Mouse (Mus musculus): Measurements from ENCODE around the gene Tango6. TPM values are rescaled to one million over a fixed set of nuclear protein-coding genes. Genes with fewer than 3 reads are reported as not detected.

Gene Tango6
- polyA plus RNA-seq, 1 experiment from 2014 or later: 6.2 TPM

DNA sequence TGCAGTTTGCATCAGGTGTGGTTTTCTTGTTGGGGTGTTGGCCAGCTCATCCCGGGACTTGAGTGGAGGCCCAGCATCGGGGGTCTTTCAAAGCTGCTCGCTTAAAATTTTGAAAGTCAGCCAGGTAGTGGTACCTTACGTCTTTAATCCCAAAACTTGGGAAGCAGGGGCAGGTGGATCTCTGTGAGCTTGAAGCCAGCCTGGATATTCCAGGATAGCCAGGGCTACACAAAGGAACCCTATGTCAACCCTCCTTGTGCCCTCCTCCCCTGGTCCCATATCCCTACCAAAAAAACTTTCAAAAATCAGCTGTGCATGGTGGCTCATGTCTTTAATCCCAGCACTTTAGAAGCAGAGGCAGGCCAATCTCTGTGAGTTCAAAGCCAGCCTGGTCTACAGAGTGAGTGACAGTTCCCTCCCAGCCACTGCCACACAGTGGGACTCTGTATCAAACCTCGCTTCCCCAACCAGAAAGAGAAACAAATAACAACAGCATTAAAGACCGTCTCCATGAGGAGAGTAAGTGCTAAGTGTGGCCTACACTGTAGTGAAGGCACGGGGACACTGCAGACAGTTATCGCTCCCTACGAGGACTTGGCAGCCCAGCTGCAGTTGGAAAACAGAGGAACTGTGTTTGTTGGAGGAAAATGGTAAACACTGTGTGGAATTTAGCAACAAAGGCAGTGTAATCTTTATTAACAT is 21.5 kb downstream of the Tango6 start:
- Histone ChIP-seq H3K27ac (replicated peaks) (peak overlapping the region; percentile 70), H3K4me2 (peak overlapping the region; percentile 5; the same call in 1 of the 2 replicates), H3K9me3 (replicated peaks) (no peaks in the 10 kb centered on the region), H3K27me3 (replicated peaks) (no peaks in the 10 kb centered on the region), H3K4me1 (peaks cover 3% of the 10 kb centered on the region), H3K36me3 (peaks cover 8% of the 10 kb centered on the region; the same call in 1 of the 2 replicates), H3K4me3 (replicated peaks) (no peak overlapping the region), H3K9ac (replicated peaks) (no peak overlapping the region)
- peak; percentile 21; the same call in 1 of the 2 replicates for ATAC-seq (ENCODE audit: low FRiP score)
- 73% methylated on average over 9 of the region's 9 CpGs for WGBS

DNA sequence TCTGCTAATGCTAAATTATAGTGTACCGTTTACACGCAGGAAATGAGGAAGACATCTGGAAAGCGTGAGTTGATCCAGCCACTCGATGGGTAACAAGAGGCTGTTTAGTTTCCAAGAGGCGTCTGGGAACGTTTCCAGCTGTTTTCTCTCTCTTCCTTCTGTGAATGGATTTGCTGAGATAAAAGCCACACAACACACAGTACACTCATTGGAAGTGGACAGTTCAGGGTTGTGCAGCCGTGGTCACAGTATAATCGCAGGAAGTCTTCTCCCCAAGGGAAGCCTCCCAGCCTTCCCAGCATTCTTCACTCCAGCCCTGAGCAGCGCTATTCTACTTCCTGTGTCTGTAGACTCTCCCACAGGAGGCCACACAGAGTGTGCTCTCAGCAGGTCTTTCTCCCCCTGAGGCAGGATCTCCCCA is 22.0 kb downstream of the Tango6 start:
- Histone ChIP-seq H3K9ac (replicated peaks) (no peak overlapping the region), H3K4me2 (peak overlapping the region; percentile 5; the same call in 1 of the 2 replicates), H3K4me1 (peaks cover 3% of the 10 kb centered on the region), H3K27me3 (replicated peaks) (no peaks in the 10 kb centered on the region), H3K27ac (replicated peaks) (peak overlapping the region; percentile 70), H3K4me3 (replicated peaks) (no peak overlapping the region), H3K36me3 (peaks cover 4% of the 10 kb centered on the region; the same call in 1 of the 2 replicates), H3K9me3 (replicated peaks) (no peaks in the 10 kb centered on the region)
- ATAC-seq (ENCODE audit: low FRiP score): peak; percentile 45; the same call in 1 of the 2 replicates
- WGBS: 47% methylated on average over 9 of the region's 9 CpGs

DNA sequence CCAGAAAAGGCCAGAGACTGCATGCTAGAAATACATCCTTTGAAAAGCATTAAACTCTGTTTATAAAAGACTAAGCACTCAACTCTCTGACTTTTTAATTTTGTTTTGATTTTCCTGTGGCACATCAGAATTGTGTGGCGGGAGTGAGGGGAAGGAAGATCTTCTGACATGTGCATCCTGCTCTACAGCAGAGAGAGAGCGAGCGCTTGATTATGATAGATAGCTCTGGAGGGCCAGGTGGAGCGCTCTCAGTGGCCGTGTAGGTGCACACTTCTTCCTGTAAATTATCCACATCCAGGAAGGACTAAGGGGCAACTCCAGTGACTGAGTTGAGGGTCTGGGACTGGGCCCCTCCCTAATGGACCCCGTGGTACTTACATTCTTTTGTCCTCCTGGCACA is 23.3 kb downstream of the Tango6 start:
- 86% methylated on average over 6 of the region's 6 CpGs for WGBS
- no peak overlapping the region for H3K4me3 ChIP-seq (replicated peaks)
- peaks cover 3% of the 10 kb centered on the region for H3K4me1 ChIP-seq
- no peaks in the 10 kb centered on the region for H3K27me3 ChIP-seq (replicated peaks)
- H3K9ac ChIP-seq (replicated peaks): no peak overlapping the region
- no peaks in the 10 kb centered on the region for H3K9me3 ChIP-seq (replicated peaks)
- no peak overlapping the region for H3K27ac ChIP-seq (replicated peaks)
- ATAC-seq (ENCODE audit: low FRiP score): no peak
- no peaks in the 10 kb centered on the region; the same call in 1 of the 2 replicates for H3K36me3 ChIP-seq
- no peak overlapping the region for H3K4me2 ChIP-seq

DNA sequence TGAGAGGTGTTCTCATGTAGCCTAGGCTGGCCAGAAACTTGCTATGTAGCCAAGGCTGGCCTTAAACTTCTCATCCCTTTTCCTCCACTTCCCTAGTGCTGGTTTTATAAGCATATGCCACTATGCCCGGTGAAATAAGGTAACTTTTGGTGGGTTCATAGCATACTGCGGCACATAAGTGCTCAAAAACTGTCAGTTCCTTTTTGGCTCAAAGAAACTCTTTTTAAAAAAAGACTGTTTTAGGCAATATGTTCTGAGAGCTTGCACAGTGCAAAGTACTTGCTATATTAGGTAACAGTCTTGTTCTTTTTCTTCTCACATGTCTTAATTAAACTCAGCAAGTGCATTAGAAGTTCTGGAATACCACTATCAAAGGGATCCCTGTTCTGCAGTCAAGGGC is 27.1 kb downstream of the Tango6 start:
- Histone ChIP-seq H3K27me3 (replicated peaks) (no peaks in the 10 kb centered on the region), H3K4me2 (no peak overlapping the region), H3K4me3 (replicated peaks) (no peak overlapping the region), H3K9ac (replicated peaks) (no peak overlapping the region), H3K4me1 (peaks cover 2% of the 10 kb centered on the region; the same call in 1 of the 2 replicates), H3K36me3 (no peaks in the 10 kb centered on the region), H3K27ac (replicated peaks) (no peak overlapping the region), H3K9me3 (replicated peaks) (no peaks in the 10 kb centered on the region)
- no peak for ATAC-seq (ENCODE audit: low FRiP score)
- WGBS: 95% methylated on average over 2 of the region's 2 CpGs

DNA sequence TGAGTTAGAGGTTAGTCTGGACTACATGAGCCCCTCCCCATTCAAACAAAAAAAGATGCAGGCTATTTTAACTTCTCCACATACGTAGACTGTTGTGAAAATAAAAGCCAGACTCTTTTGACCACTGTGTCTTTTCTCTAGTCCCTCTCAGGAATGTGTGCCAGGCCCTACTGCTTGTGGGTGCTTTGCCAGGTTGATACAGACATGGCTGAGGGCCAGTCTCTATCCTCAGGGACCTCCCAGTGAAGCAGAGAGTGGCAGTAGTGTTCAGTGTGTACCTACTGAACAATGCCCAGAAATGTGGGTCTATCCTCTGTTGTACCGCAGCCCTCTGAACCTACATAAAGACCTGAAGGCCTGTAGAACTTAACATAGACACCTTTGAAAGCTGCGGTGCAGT is 29.6 kb downstream of the Tango6 start:
- no peak overlapping the region for H3K27ac ChIP-seq (replicated peaks)
- H3K4me2 ChIP-seq: no peak overlapping the region
- no peaks in the 10 kb centered on the region for H3K36me3 ChIP-seq
- no peaks in the 10 kb centered on the region for H3K27me3 ChIP-seq (replicated peaks)
- H3K4me3 ChIP-seq (replicated peaks): no peak overlapping the region
- H3K9ac ChIP-seq (replicated peaks): no peak overlapping the region
- H3K9me3 ChIP-seq (replicated peaks): no peaks in the 10 kb centered on the region
- 78% methylated on average over 3 of the region's 3 CpGs for WGBS
- ATAC-seq (ENCODE audit: low FRiP score): no peak
- no peaks in the 10 kb centered on the region for H3K4me1 ChIP-seq

DNA sequence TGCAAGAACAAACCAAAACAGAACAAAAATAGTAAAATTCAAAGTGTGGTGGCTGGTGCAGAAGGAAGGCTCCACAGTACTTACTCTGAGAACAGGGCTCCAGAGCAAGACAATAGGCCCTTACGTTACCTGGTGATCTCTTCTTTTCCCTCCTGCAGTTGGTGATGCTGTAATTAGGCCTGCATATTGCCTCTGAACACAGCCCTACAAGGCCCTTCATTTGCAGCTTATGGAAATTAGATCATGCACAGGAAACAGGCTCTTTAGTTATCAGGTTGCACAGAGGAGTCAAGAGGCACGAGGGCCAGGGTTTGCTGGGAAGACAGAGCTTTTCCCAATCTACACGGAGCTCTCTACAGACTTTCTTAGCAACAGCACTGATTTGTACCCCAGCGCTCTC is 31.4 kb downstream of the Tango6 start:
- no peak overlapping the region for H3K4me3 ChIP-seq (replicated peaks)
- no peaks in the 10 kb centered on the region for H3K36me3 ChIP-seq
- H3K4me2 ChIP-seq: no peak overlapping the region
- WGBS: 85% methylated on average over 4 of the region's 4 CpGs
- peaks cover 8% of the 10 kb centered on the region; the same call in 1 of the 2 replicates for H3K4me1 ChIP-seq
- no peak overlapping the region for H3K9ac ChIP-seq (replicated peaks)
- no peaks in the 10 kb centered on the region for H3K9me3 ChIP-seq (replicated peaks)
- H3K27me3 ChIP-seq (replicated peaks): no peaks in the 10 kb centered on the region
- no peak for ATAC-seq (ENCODE audit: low FRiP score)
- no peak overlapping the region for H3K27ac ChIP-seq (replicated peaks)

DNA sequence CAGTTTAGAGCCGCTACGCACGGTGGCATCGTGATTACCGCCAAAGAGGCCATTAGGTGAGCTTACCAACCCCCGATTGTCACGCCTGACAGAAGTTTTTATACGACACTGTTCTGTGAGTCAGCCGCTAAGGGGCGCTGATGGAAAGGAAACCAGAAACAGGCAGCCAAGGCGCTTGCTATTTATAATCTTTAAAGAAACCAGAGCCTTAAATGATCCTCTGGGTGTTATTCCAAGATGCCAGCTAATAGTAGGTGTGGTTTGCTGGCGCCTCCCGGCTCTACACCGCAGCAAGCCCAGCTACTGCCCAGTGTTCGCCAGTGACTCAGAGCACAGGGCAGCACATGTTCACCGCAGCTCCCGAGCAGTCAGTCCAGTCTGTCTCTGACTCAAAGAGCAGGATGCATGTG is 35.2 kb downstream of the Tango6 start:
- Histone ChIP-seq H3K36me3 (no peaks in the 10 kb centered on the region), H3K27me3 (replicated peaks) (no peaks in the 10 kb centered on the region), H3K9me3 (replicated peaks) (no peaks in the 10 kb centered on the region), H3K9ac (replicated peaks) (0 out of 2 replicates have a peak overlapping the region, but pooled peaks have one; percentile 33), H3K4me2 (peak overlapping the region; percentile 47), H3K27ac (replicated peaks) (peak overlapping the region; percentile 45; the same call in 1 of the 2 replicates), H3K4me3 (replicated peaks) (peak overlapping the region; percentile 19; the same call in 1 of the 2 replicates), H3K4me1 (peaks cover 8% of the 10 kb centered on the region; the same call in 1 of the 2 replicates)
- WGBS: 13% methylated on average over 17 of the region's 17 CpGs
- ATAC-seq (ENCODE audit: low FRiP score): peak; percentile 80

DNA sequence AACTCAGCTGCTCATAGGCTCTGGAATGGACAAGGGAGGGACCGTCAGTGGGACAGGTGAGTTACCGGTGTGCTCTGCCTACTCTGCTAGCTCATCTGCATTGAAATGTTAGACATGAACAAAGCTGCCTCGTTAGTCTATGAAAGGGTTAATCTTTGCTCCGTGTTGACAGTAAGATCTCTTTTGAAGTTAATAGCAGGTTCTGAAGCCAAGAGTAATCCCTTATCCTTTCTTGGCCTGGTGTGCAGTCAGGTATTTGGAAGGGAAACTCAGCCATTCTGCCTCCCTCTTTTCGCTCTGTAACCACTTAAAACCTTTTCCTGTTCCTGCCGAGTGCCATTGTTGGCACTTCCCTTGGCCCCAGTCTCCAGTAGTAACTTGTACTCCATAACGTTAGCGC is 38.1 kb downstream of the Tango6 start:
- peaks cover 8% of the 10 kb centered on the region; the same call in 1 of the 2 replicates for H3K4me1 ChIP-seq
- H3K4me2 ChIP-seq: no peak overlapping the region
- WGBS: 76% methylated on average over 8 of the region's 8 CpGs
- no peaks in the 10 kb centered on the region for H3K27me3 ChIP-seq (replicated peaks)
- no peak overlapping the region for H3K4me3 ChIP-seq (replicated peaks)
- no peaks in the 10 kb centered on the region for H3K9me3 ChIP-seq (replicated peaks)
- no peak overlapping the region for H3K27ac ChIP-seq (replicated peaks)
- ATAC-seq (ENCODE audit: low FRiP score): no peak
- H3K36me3 ChIP-seq: 0 out of 2 replicates have a peak, but pooled peaks cover 1% of the 10 kb centered on the region
- no peak overlapping the region for H3K9ac ChIP-seq (replicated peaks)

DNA sequence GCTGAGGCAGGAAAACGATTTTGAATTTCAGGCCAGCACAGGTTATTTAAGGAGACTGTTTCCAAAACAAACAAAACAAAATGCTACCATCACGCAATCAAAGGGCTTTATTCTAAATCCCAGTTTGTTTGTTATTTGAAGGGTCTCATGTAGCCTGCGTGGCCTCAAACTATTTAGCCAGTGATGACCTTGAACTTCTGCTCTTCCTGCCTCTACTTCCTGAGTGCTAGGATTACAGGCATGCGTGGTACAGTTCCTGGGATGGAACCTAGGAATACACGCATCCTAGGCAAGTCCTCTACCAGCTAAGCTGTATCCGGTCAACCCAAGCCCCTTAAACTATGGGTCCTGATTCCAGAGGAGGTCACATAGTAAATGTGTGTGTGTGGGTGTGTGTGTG is 39.6 kb downstream of the Tango6 start:
- Histone ChIP-seq H3K4me3 (replicated peaks) (no peak overlapping the region), H3K4me1 (peaks cover 15% of the 10 kb centered on the region), H3K36me3 (0 out of 2 replicates have a peak, but pooled peaks cover 4% of the 10 kb centered on the region), H3K27ac (replicated peaks) (no peak overlapping the region), H3K9ac (replicated peaks) (no peak overlapping the region), H3K9me3 (replicated peaks) (no peaks in the 10 kb centered on the region), H3K27me3 (replicated peaks) (no peaks in the 10 kb centered on the region), H3K4me2 (no peak overlapping the region)
- ATAC-seq (ENCODE audit: low FRiP score): no peak
- WGBS: 88% methylated on average over 6 of the region's 6 CpGs

DNA sequence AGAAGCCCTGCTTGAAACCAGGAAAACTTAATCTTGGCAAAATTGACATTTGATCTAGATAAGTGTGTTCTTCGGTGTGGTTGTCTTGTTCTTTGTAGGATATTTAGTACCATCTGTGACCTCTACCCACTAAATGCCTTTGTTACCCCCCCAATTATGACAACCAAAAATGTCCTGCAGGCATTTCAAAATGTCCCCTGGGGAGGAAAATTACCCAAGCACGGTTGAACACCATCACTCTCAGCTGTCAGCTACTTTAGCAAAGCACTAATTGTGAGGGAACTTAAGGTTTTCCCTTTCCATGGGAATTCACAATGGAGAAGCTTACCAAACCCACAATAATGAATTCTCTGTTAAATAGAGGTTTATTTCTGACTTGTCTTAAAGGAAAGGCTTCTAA is 41.1 kb downstream of the Tango6 start:
- H3K27ac ChIP-seq (replicated peaks): no peak overlapping the region
- ATAC-seq (ENCODE audit: low FRiP score): no peak
- no peaks in the 10 kb centered on the region for H3K9me3 ChIP-seq (replicated peaks)
- H3K27me3 ChIP-seq (replicated peaks): no peaks in the 10 kb centered on the region
- H3K4me2 ChIP-seq: no peak overlapping the region
- no peak overlapping the region for H3K4me3 ChIP-seq (replicated peaks)
- 13% methylated on average over 2 of the region's 2 CpGs for WGBS
- H3K9ac ChIP-seq (replicated peaks): no peak overlapping the region
- H3K4me1 ChIP-seq: peaks cover 15% of the 10 kb centered on the region
- H3K36me3 ChIP-seq: 0 out of 2 replicates have a peak, but pooled peaks cover 4% of the 10 kb centered on the region

DNA sequence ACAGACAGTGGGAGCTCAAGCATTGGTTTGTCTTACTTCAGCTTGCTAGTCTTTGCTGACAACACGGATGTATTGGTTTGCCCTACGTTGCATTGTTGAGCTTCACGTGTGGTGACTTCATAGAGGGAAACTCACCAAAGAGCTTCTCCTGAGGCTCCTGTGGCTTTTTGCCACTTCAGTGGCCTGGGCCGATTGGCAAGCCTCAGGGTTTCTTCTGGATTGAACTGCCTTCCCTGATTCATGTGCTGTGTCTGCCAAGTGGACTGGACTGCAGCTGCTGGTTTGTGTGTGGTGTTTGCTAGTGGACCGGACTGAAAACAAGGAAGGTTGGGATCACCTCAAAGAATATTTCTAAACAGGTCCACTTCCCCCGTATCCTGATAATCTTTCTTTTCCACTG is 43.7 kb downstream of the Tango6 start:
- no peak for ATAC-seq (ENCODE audit: low FRiP score)
- WGBS: 72% methylated on average over 6 of the region's 6 CpGs
- H3K27ac ChIP-seq (replicated peaks): peak overlapping the region; percentile 77; the same call in 1 of the 2 replicates
- no peak overlapping the region for H3K9ac ChIP-seq (replicated peaks)
- H3K4me2 ChIP-seq: no peak overlapping the region
- peaks cover 15% of the 10 kb centered on the region for H3K4me1 ChIP-seq
- no peaks in the 10 kb centered on the region for H3K9me3 ChIP-seq (replicated peaks)
- H3K4me3 ChIP-seq (replicated peaks): no peak overlapping the region
- H3K36me3 ChIP-seq: 0 out of 2 replicates have a peak, but pooled peaks cover 4% of the 10 kb centered on the region
- no peaks in the 10 kb centered on the region for H3K27me3 ChIP-seq (replicated peaks)

DNA sequence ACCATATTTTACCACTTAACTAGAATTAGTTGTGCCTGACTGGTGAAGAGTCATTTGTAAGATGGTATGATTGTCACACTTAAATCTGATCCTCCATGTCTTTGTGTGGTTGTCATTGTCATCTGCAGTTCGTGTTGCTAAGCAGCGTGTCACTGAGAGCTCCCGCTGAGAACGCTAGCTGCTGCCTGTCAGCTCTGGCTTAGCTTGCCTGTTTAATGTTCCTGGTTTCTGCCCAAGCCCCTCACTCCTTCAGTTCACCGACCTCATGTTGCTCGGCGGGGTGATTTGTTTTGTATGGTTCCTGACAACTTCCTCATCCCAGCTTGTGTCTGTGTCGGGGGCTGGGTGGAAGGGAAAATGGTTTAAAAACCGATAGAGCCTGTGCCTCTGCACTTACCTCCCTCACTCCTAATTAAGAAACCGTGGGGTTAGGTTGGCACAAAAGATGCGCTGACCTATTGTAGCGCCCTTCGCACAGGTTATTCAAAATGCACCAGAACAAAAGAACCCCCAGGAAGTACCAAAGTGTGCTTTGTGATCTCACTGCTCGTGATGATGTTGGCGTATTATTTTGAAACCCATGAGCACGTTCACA is 44.5 kb downstream of the Tango6 start:
- no peak overlapping the region for H3K4me3 ChIP-seq (replicated peaks)
- 0 out of 2 replicates have a peak, but pooled peaks cover 4% of the 10 kb centered on the region for H3K36me3 ChIP-seq
- ATAC-seq (ENCODE audit: low FRiP score): peak; percentile 65; the same call in 1 of the 2 replicates
- H3K4me1 ChIP-seq: peaks cover 19% of the 10 kb centered on the region
- H3K9me3 ChIP-seq (replicated peaks): no peaks in the 10 kb centered on the region
- no peak overlapping the region for H3K9ac ChIP-seq (replicated peaks)
- H3K27me3 ChIP-seq (replicated peaks): no peaks in the 10 kb centered on the region
- peak overlapping the region; percentile 44 for H3K4me2 ChIP-seq
- 9% methylated on average over 16 of the region's 16 CpGs for WGBS
- peak overlapping the region; percentile 77 for H3K27ac ChIP-seq (replicated peaks)

All from neural tube, embryonic 15.5 days (tissue).